Mouse (Mus musculus): ENCODE measurements around the gene Enam. TPM values are rescaled to one million over a fixed set of nuclear protein-coding genes. Genes with fewer than 3 reads are reported as not detected.
A peak's percentile ranks its signal among the peaks of the same experiment; 100 is the strongest.

The Enam gene
- not detected in 2 replicates for polyA plus RNA-seq (2014; fragmentation: Nextera tagmentation; extraction: Ambion mirVana)

GRCm38 (mm10) chr5:88487675-88488074 lies at the start of gene Enam:
TSS of gene Enam (plus strand) at chr5:88487975.
- Histone ChIP-seq H3K9me3 (ENCODE audit: low read depth, low read length) (no peaks in the 10 kb centered on the region), H3K36me3 (ENCODE audit: insufficient read depth) (no peaks in the 10 kb centered on the region), H3K9ac (no peak within 1 kb of the TSS), H3K4me2 (no peak within 1 kb of the TSS), H3K4me3 (ENCODE audit: low read depth, low read length) (no peak within 1 kb of the TSS), H3K27me3 (ENCODE audit: insufficient read depth, low read length) (no peaks in the 10 kb centered on the region), H3K4me1 (ENCODE audit: insufficient read depth) (no peaks in the 10 kb centered on the region), H3K27ac (ENCODE audit: low read depth) (no peak within 1 kb of the TSS)
- TF ChIP-seq CTCF (IDR thresholded peaks at IDR 0.05; ENCODE audit: low read depth): no peak
- no peak for ATAC-seq (ENCODE audit: insufficient read depth)
- DNase-seq: no peak

GRCm38 (mm10) chr5:88455691-88456090 lies 32.1 kb upstream of the Enam start, which contains the start of gene Ambn:
TSS of gene Ambn (plus strand) at chr5:88455991.
- no peak for TF ChIP-seq CTCF (IDR thresholded peaks at IDR 0.05; ENCODE audit: low read depth)
- no peaks in the 10 kb centered on the region for H3K4me1 ChIP-seq (ENCODE audit: insufficient read depth)
- H3K36me3 ChIP-seq (ENCODE audit: insufficient read depth): no peaks in the 10 kb centered on the region
- H3K9ac ChIP-seq: no peak within 1 kb of the TSS
- H3K27me3 ChIP-seq (ENCODE audit: insufficient read depth, low read length): no peaks in the 10 kb centered on the region
- no peaks in the 10 kb centered on the region for H3K9me3 ChIP-seq (ENCODE audit: low read depth, low read length)
- 83% methylated on average over 3 of the region's 3 CpGs for WGBS
- no peak within 1 kb of the TSS for H3K4me2 ChIP-seq
- no peak within 1 kb of the TSS for H3K4me3 ChIP-seq (ENCODE audit: low read depth, low read length)
- ATAC-seq (ENCODE audit: insufficient read depth) (no peak), DNase-seq (no peak)
- H3K27ac ChIP-seq (ENCODE audit: low read depth): no peak within 1 kb of the TSS

GRCm38 (mm10) chr5:88467471-88467870 lies 20.3 kb upstream of the Enam start:
- no peaks in the 10 kb centered on the region for H3K27me3 ChIP-seq (ENCODE audit: insufficient read depth, low read length)
- ATAC-seq (ENCODE audit: insufficient read depth) (no peak), DNase-seq (no peak)
- no peaks in the 10 kb centered on the region for H3K9me3 ChIP-seq (ENCODE audit: low read depth, low read length)
- no peak overlapping the region for H3K4me2 ChIP-seq
- no peak overlapping the region for H3K27ac ChIP-seq (ENCODE audit: low read depth)
- H3K36me3 ChIP-seq (ENCODE audit: insufficient read depth): no peaks in the 10 kb centered on the region
- H3K9ac ChIP-seq: no peak overlapping the region
- H3K4me3 ChIP-seq (ENCODE audit: low read depth, low read length): no peak overlapping the region
- no peak for TF ChIP-seq CTCF (IDR thresholded peaks at IDR 0.05; ENCODE audit: low read depth)
- 88% methylated on average over 2 of the region's 2 CpGs for WGBS
- no peaks in the 10 kb centered on the region for H3K4me1 ChIP-seq (ENCODE audit: insufficient read depth)

GRCm38 (mm10) chr5:88468807-88469704 lies 18.7 kb upstream of the Enam start:
- Histone ChIP-seq H3K4me2 (no peak overlapping the region), H3K9ac (no peak overlapping the region), H3K27ac (ENCODE audit: low read depth) (no peak overlapping the region), H3K4me1 (ENCODE audit: insufficient read depth) (no peaks in the 10 kb centered on the region), H3K27me3 (ENCODE audit: insufficient read depth, low read length) (no peaks in the 10 kb centered on the region), H3K36me3 (ENCODE audit: insufficient read depth) (no peaks in the 10 kb centered on the region), H3K4me3 (ENCODE audit: low read depth, low read length) (no peak overlapping the region), H3K9me3 (ENCODE audit: low read depth, low read length) (no peaks in the 10 kb centered on the region)
- TF ChIP-seq CTCF (IDR thresholded peaks at IDR 0.05; ENCODE audit: low read depth): no peak
- 82% methylated on average over 4 of the region's 4 CpGs for WGBS
- ATAC-seq (ENCODE audit: insufficient read depth): no peak
- no peak for DNase-seq

- no peak for TF ChIP-seq CTCF (IDR thresholded peaks at IDR 0.05; ENCODE audit: low read depth)
- ATAC-seq (ENCODE audit: insufficient read depth) (no peak), DNase-seq (no peak)
- Histone ChIP-seq H3K27ac (ENCODE audit: low read depth) (no peak overlapping the region), H3K4me1 (ENCODE audit: insufficient read depth) (no peaks in the 10 kb centered on the region), H3K4me2 (no peak overlapping the region), H3K9me3 (ENCODE audit: low read depth, low read length) (no peaks in the 10 kb centered on the region), H3K36me3 (ENCODE audit: insufficient read depth) (no peaks in the 10 kb centered on the region), H3K27me3 (ENCODE audit: insufficient read depth, low read length) (no peaks in the 10 kb centered on the region), H3K4me3 (ENCODE audit: low read depth, low read length) (no peak overlapping the region), H3K9ac (no peak overlapping the region)
- 47% methylated on average over 2 of the region's 2 CpGs for WGBS
Observed at GRCm38 (mm10) chr5:88489004-88489403, 1.2 kb downstream of the Enam start.

- no peak overlapping the region for H3K4me3 ChIP-seq (ENCODE audit: low read depth, low read length)
- no peak overlapping the region for H3K27ac ChIP-seq (ENCODE audit: low read depth)
- no peaks in the 10 kb centered on the region for H3K27me3 ChIP-seq (ENCODE audit: insufficient read depth, low read length)
- 80% methylated on average over 5 of the region's 5 CpGs for WGBS
- DNase-seq (no peak), ATAC-seq (ENCODE audit: insufficient read depth) (no peak)
- no peak for TF ChIP-seq CTCF (IDR thresholded peaks at IDR 0.05; ENCODE audit: low read depth)
- no peaks in the 10 kb centered on the region for H3K4me1 ChIP-seq (ENCODE audit: insufficient read depth)
- no peaks in the 10 kb centered on the region for H3K9me3 ChIP-seq (ENCODE audit: low read depth, low read length)
- no peak overlapping the region for H3K9ac ChIP-seq
- H3K4me2 ChIP-seq: no peak overlapping the region
- H3K36me3 ChIP-seq (ENCODE audit: insufficient read depth): no peaks in the 10 kb centered on the region
Observed at GRCm38 (mm10) chr5:88491111-88491510, 3.3 kb downstream of the Enam start.

GRCm38 (mm10) chr5:88499781-88500180 lies 12.0 kb downstream of the Enam start:
- DNase-seq (peak; percentile 28), ATAC-seq (ENCODE audit: insufficient read depth) (peak; percentile 89)
- H3K36me3 ChIP-seq (ENCODE audit: insufficient read depth): no peaks in the 10 kb centered on the region
- no peak overlapping the region for H3K4me2 ChIP-seq
- WGBS: 53% methylated on average over 3 of the region's 3 CpGs
- no peaks in the 10 kb centered on the region for H3K4me1 ChIP-seq (ENCODE audit: insufficient read depth)
- no peak overlapping the region for H3K4me3 ChIP-seq (ENCODE audit: low read depth, low read length)
- no peak overlapping the region for H3K9ac ChIP-seq
- H3K27me3 ChIP-seq (ENCODE audit: insufficient read depth, low read length): no peaks in the 10 kb centered on the region
- no peak overlapping the region for H3K27ac ChIP-seq (ENCODE audit: low read depth)
- TF ChIP-seq CTCF (IDR thresholded peaks at IDR 0.05; ENCODE audit: low read depth): no peak
- no peaks in the 10 kb centered on the region for H3K9me3 ChIP-seq (ENCODE audit: low read depth, low read length)

Measured in lung, embryonic 14.5 days (tissue).